Mouse (Mus musculus) MEL (cell line): ENCODE data around the gene Vdr.
A peak's percentile ranks its signal among the peaks of the same experiment; 100 is the strongest.

Experiments used
- CHD1 ChIP-seq: IDR thresholded peaks from 2 replicates; pipeline ENCODE4 v1.6.1; 2012; ENCODE audit warnings: low read depth, mild to moderate bottlenecking, inconsistent platforms, low read length, improper control_type of control experiment
- CHD2 ChIP-seq: IDR thresholded peaks from 2 replicates; pipeline ENCODE4 v1.6.1; 2011; ENCODE audit warnings: low read length, improper control_type of control experiment
- CTCF ChIP-seq, 3 experiments: IDR thresholded peaks in 2 of 3; conservative IDR thresholded peaks in 1 of 3; 2 replicates each; pipeline ENCODE4 v1.5.1; 2011 to 2012; ENCODE audit warnings: low read length in 3 of 3, low read depth in 2 of 3, mild to moderate bottlenecking in 2 of 3, improper control_type of control experiment in 1 of 3, inconsistent platforms in 1 of 3, mixed read lengths in 1 of 3, moderate library complexity in 1 of 3; ENCODE audit not compliant: control insufficient read depth in 1 of 3, insufficient read depth in 1 of 3, poor library complexity in 1 of 3, severe bottlenecking in 1 of 3
- EP300 ChIP-seq, 2 experiments: IDR thresholded peaks; 2 replicates each; pipeline ENCODE4 v1.6.1; 2011; ENCODE audit warnings: improper control_type of control experiment in 2 of 2, low read length in 2 of 2, low read depth in 1 of 2, mild to moderate bottlenecking in 1 of 2
- GABPA ChIP-seq: IDR thresholded peaks from 2 replicates; pipeline ENCODE4 v1.6.1; 2012; ENCODE audit warnings: low read depth, mild to moderate bottlenecking, inconsistent platforms, low read length, improper control_type of control experiment, moderate library complexity
- GATA1 ChIP-seq: IDR thresholded peaks from 2 replicates; pipeline ENCODE4 v1.6.1; 2011; ENCODE audit warnings: low read depth, low read length, improper control_type of control experiment
- MYB ChIP-seq: IDR thresholded peaks from 2 replicates; pipeline ENCODE4 v1.6.1; 2011; ENCODE audit warnings: mild to moderate bottlenecking, low read depth, low read length, improper control_type of control experiment
- POLR2A ChIP-seq, 2 experiments: IDR thresholded peaks; 2 replicates each; pipeline ENCODE4 v1.6.1; 2011 to 2012; ENCODE audit warnings: low read length in 2 of 2, mild to moderate bottlenecking in 2 of 2, control low read depth in 1 of 2, improper control_type of control experiment in 1 of 2, low read depth in 1 of 2, moderate library complexity in 1 of 2; ENCODE audit not compliant: control insufficient read depth in 1 of 2, insufficient read depth in 1 of 2, poor library complexity in 1 of 2
- POLR2AphosphoS2 ChIP-seq: IDR thresholded peaks from 2 replicates; pipeline ENCODE4 v1.6.1; 2011; ENCODE audit warnings: low read length, improper control_type of control experiment
- POLR2AphosphoS5 ChIP-seq: IDR thresholded peaks from 2 replicates; pipeline ENCODE4 v1.6.1; 2012; ENCODE audit warnings: low read depth, borderline replicate concordance, mild to moderate bottlenecking, inconsistent platforms, low read length, moderate library complexity, mixed read lengths
- TAL1 ChIP-seq: IDR thresholded peaks from 2 replicates; pipeline ENCODE4 v1.6.1; 2012; ENCODE audit warnings: mild to moderate bottlenecking, inconsistent platforms, low read length, moderate library complexity, mixed read lengths

DNA sequence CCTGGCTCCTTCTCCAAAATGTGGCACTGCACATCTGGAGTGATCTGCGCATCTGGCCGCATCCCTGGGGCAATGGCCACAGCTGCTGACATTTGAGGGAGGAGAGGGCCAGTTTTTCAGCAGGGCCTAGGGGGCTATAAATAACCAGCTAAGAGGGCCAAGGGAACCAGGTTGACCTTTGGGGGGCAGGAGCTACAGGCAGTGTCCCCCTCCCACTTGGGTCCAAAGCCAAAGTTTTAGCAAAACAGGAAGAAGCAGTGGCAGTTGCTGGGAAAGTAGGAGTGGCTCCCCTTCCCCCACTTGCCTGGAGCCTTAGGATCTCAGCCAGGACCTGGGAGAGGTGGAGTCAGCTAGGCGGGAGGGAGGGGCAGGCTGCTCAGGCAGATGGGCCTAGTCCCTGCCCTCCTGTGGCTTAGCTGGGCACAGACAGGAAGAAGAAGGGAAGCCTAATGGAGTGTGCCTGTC is 70.4 kb downstream of the Vdr start:
- TF ChIP-seq POLR2A (IDR thresholded peaks at IDR 0.05; ENCODE audit: control insufficient read depth in 1 of 2, insufficient read depth in 1 of 2, low read depth in 1 of 2, low read length in 2 of 2, poor library complexity in 1 of 2) = no peak
- no peak for TF ChIP-seq GABPA
- TF ChIP-seq CTCF (IDR thresholded peaks at IDR 0.05 in 2 of 3, conservative IDR thresholded peaks at IDR 0.05 in 1 of 3; ENCODE audit: control insufficient read depth in 1 of 3, insufficient read depth in 1 of 3, low read depth in 2 of 3, low read length in 3 of 3, poor library complexity in 1 of 3, severe bottlenecking in 1 of 3) = no peak; a peak in 1 of 6 replicates
- no peak for TF ChIP-seq MYB
- no peak for TF ChIP-seq CHD1
- no peak for TF ChIP-seq GATA1
- no peak for TF ChIP-seq CHD2
- peak; percentile 8; the same call in 1 of the 2 replicates for TF ChIP-seq TAL1
- TF ChIP-seq POLR2AphosphoS5 = no peak
- TF ChIP-seq EP300 (IDR thresholded peaks at IDR 0.05; ENCODE audit: low read depth in 1 of 2, low read length in 2 of 2) = no peak
- TF ChIP-seq POLR2AphosphoS2 = no peak
